Mouse (Mus musculus) stomach, postnatal 0 days (tissue): ENCODE data around the gene Fam198a.

Experiments used
- CTCF ChIP-seq: IDR thresholded peaks from 2 replicates; pipeline ENCODE4 v1.5.1; 2016; ENCODE audit warnings: antibody characterized with exemption, low read depth, mild to moderate bottlenecking, moderate library complexity
- EP300 ChIP-seq: optimal IDR thresholded peaks from 2 replicates; pipeline ENCODE3; 2016; ENCODE audit warnings: antibody characterized with exemption

GRCm38 (mm10) chr9:121901710-121902700 is 48.8 kb upstream of the Fam198a start:
- TF ChIP-seq CTCF (no peak), EP300 (no peak)
